Mouse (Mus musculus) lung, adult 2 months (tissue): Measurements from ENCODE around the gene Pla2g6. TPM values are rescaled to one million over a fixed set of nuclear protein-coding genes. Genes with fewer than 3 reads are reported as not detected.

Source experiments
- DNase-seq: peaks from one replicate; pipeline ENCODE4 v3.0.0; 2022
- H3K4me1 ChIP-seq: fragments of 200-500 bp; 2 replicates; pipeline ENCODE4 v1.6.1; 2011; ENCODE audit warnings: low read length; ENCODE audit not compliant: control insufficient read depth, insufficient read depth
- H3K4me3 ChIP-seq: fragments of 200-500 bp; replicated peaks from 2 replicates; pipeline ENCODE3; 2011; ENCODE audit warnings: low read depth, mild to moderate bottlenecking, control low read depth, low read length; ENCODE audit errors: extremely low read depth
- CTCF ChIP-seq: fragments of 200-500 bp; IDR thresholded peaks from 2 replicates; pipeline ENCODE4 v1.5.1; 2011; ENCODE audit warnings: mild to moderate bottlenecking, low read length, control low read depth; ENCODE audit not compliant: insufficient read depth
- POLR2A ChIP-seq: fragments of 200-500 bp; IDR thresholded peaks from 2 replicates; pipeline ENCODE4 v1.6.1; 2011; ENCODE audit warnings: low read depth, mild to moderate bottlenecking, control low read depth, low read length, borderline replicate concordance; ENCODE audit errors: extremely low read depth
- WGBS: fragments of 180-500 bp; shearing (Covaris S2); methylation state at CpG from one replicate; pipeline ENCODE4 v1.1.7; 2018; 5-methylcytosine and 5-hydroxymethylcytosine counted together
- polyA plus RNA-seq: library from polyadenylated mRNA; depleted of rRNA; stranded (reverse); fragments of >200 nt; gene quantifications from 2 replicates; pipeline ENCODE4 v1.2.3, GENCODE M21; 2012

Pla2g6 gene
- polyA plus RNA-seq, 1 experiment: 26.1 TPM

DNA sequence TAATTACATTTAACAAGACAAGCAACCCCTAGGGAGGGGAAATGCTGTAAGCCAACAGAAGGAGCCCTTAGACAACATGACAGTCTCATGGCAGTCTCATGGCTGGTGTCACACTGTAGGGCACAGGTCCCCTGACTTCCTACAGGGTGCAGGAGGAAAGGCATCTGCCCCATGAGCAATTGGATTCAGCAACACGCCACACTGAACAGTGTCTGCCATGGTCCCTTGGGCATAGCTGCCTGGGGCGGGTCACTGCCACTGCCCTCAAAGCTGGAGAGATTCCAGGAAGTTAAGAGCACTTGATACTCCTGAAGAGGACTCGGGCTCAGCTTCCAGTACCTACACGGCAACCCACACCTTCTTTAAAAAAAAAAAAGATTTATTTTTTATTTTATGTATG, 1.9 kb downstream of the Pla2g6 start:
- peak; percentile 59 for DNase-seq
- Histone ChIP-seq H3K4me3 (no peak overlapping the region), H3K4me1 (peaks cover 21% of the 10 kb centered on the region)
- peak; percentile 40; the same call in 1 of the 2 replicates for TF ChIP-seq POLR2A
- no peak for TF ChIP-seq CTCF
- 40% methylated on average over 4 of the region's 4 CpGs for WGBS

GRCm38 (mm10) chr15:79325742-79326141, 2.4 kb downstream of the Pla2g6 start:
- TF ChIP-seq CTCF (no peak), POLR2A (no peak)
- 68% methylated on average over 3 of the region's 3 CpGs for WGBS
- peaks cover 21% of the 10 kb centered on the region for H3K4me1 ChIP-seq
- no peak overlapping the region for H3K4me3 ChIP-seq
- no peak for DNase-seq

DNA sequence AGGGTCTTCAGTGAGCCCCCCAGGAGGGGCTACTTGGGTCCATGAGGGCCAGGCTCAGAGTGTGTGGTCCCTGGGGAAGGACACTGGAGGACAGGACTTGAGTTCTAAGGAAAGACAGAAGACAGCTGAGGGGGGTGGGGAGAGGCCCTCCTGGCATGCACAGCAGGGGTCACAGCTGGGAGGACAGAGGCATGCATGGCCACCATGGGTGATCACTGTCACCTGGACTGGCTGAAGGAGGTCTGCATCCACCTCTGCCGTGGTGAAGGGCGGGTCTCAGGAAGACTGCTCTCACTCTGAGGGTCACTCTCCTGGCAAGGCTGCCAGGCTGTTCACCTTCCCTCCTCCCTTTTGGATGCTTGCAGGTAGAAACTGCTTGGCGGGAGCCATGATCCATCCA, 3.8 kb downstream of the Pla2g6 start:
- 82% methylated on average over 3 of the region's 3 CpGs for WGBS
- H3K4me1 ChIP-seq: peaks cover 21% of the 10 kb centered on the region
- no peak for TF ChIP-seq CTCF
- TF ChIP-seq POLR2A: no peak
- no peak overlapping the region for H3K4me3 ChIP-seq
- DNase-seq: no peak

DNA sequence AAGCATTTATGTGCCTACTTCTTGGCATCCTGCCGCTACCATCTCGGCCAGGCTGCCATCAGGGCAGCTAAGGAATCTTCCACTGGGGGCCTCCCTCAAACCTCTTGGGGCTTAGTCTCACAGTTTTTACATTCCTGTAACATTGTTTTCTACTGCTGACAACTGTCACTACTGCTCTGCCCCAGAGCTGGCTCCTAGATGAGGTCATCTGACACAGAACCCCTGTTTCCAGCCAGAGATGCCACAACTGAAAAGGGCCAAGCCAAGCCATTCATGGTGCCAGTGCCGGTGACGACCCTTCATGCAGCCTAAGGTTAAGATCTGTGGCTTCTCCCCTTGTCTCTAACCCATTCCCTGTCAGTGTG, 4.4 kb downstream of the Pla2g6 start:
- 31% methylated on average over 4 of the region's 4 CpGs for WGBS
- no peak overlapping the region for H3K4me3 ChIP-seq
- peaks cover 21% of the 10 kb centered on the region for H3K4me1 ChIP-seq

DNA sequence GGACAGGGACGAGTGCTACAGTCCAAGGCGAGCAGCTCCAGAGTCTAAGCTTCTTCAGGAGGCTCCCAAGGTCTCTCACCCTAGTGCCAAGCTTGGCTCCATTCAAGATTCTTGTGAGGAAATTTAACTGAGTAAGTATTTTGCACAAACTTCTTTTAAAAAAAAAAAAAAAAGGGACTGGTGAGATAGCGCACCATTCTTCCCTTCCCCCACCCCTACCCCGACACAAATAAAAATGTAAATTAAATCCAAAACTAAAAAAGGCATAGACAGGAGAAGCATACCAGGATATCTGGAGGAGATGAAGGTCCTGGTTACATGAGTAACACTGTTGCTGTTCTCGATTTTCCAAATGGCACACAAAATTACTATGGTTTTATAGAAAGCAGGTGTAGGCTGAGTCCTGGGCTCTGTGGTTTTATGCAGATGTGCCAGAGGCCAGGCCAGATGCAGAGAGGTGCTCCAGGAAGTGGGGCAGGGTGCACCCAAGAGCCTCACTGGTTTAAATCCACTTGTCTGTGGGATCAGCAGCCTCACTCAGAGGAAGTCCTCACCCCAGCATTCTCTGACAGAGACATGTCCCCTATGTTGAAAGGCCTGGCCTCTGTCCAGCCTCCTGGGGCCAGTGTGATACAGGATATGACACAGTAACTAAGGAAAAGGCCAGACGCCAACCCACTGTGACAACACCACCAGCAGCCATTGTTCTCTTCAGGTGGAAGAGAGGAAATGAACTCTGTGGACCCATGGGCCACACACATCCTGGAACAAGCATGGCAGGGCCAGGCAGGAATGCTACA, 5.0 kb downstream of the Pla2g6 start:
- Histone ChIP-seq H3K4me3 (no peak overlapping the region), H3K4me1 (peaks cover 21% of the 10 kb centered on the region)
- DNase-seq: peak; percentile 75
- 37% methylated on average over 6 of the region's 6 CpGs for WGBS
- TF ChIP-seq POLR2A (no peak), CTCF (no peak)

More for the DNA sequence above, 4.4 kb downstream of the Pla2g6 start:
- DNase-seq: no peak
- TF ChIP-seq POLR2A: no peak

- Histone ChIP-seq H3K4me1 (peaks cover 21% of the 10 kb centered on the region), H3K4me3 (no peak overlapping the region)
- DNase-seq: peak; percentile 20
- no peak for TF ChIP-seq POLR2A
- no peak for TF ChIP-seq CTCF
- WGBS: 37% methylated on average over 11 of the region's 11 CpGs
Observed at GRCm38 (mm10) chr15:79322281-79322990, 5.8 kb downstream of the Pla2g6 start.

- TF ChIP-seq CTCF: no peak
- TF ChIP-seq POLR2A: no peak
- H3K4me3 ChIP-seq: no peak overlapping the region
- 63% methylated on average over 5 of the region's 5 CpGs for WGBS
- peaks cover 21% of the 10 kb centered on the region for H3K4me1 ChIP-seq
- no peak for DNase-seq
Observed at GRCm38 (mm10) chr15:79321733-79322190, 6.4 kb downstream of the Pla2g6 start.

- DNase-seq: no peak
- 38% methylated on average over 8 of the region's 8 CpGs for WGBS
- TF ChIP-seq CTCF: no peak
- TF ChIP-seq POLR2A: no peak
- Histone ChIP-seq H3K4me1 (no peaks in the 10 kb centered on the region), H3K4me3 (no peak overlapping the region)
Observed at GRCm38 (mm10) chr15:79313848-79314369, 14.3 kb downstream of the Pla2g6 start.

- Histone ChIP-seq H3K4me3 (no peak overlapping the region), H3K4me1 (no peaks in the 10 kb centered on the region)
- 71% methylated on average over 4 of the region's 4 CpGs for WGBS
- TF ChIP-seq CTCF (no peak), POLR2A (no peak)
- DNase-seq: no peak
Observed at GRCm38 (mm10) chr15:79307861-79308260, 20.3 kb downstream of the Pla2g6 start.
